Mouse (Mus musculus) ES-E14 (cell line): ENCODE data around the gene Rps27. TPM values are rescaled to one million over a fixed set of nuclear protein-coding genes. Genes with fewer than 3 reads are reported as not detected.

Experiments
- DNase-seq: peaks from one replicate; pipeline ENCODE4 v3.0.0-alpha.2; 2013; ENCODE audit warnings: low read depth, low spot score
- H3K27ac ChIP-seq: 2 replicates; pipeline ENCODE4 v1.5.1; 2012; ENCODE audit warnings: low read depth, mild to moderate bottlenecking, low read length, moderate library complexity, mixed read lengths; ENCODE audit not compliant: poor library complexity, insufficient read depth, severe bottlenecking
- H3K36me3 ChIP-seq: 2 replicates; pipeline ENCODE4 v1.6.1; 2012; ENCODE audit warnings: mild to moderate bottlenecking, low read length, moderate library complexity, mixed read lengths; ENCODE audit not compliant: control insufficient read depth, poor library complexity, insufficient read depth, severe bottlenecking
- H3K4me1 ChIP-seq, 2 experiments: fragments of 150-350 bp in 1 of 2; sonication (generic) in 1 of 2; 2 replicates each; pipeline ENCODE4 v1.6.1; 2012; ENCODE audit warnings: low read length in 2 of 2, mild to moderate bottlenecking in 1 of 2, mixed read lengths in 1 of 2; ENCODE audit not compliant: control insufficient read depth in 2 of 2, insufficient read depth in 2 of 2, poor library complexity in 1 of 2
- H3K4me3 ChIP-seq, 2 experiments: fragments of 150-350 bp in 1 of 2; sonication (generic) in 1 of 2; 2 replicates each; pipeline ENCODE4 v1.5.1; 2012; ENCODE audit warnings: low read length in 2 of 2, low read depth in 1 of 2, mild to moderate bottlenecking in 1 of 2, mixed read lengths in 1 of 2; ENCODE audit not compliant: insufficient read depth in 1 of 2, poor library complexity in 1 of 2, severe bottlenecking in 1 of 2
- H3K9ac ChIP-seq: 2 replicates; pipeline ENCODE4 v1.6.1; 2012; ENCODE audit warnings: low read depth, mild to moderate bottlenecking, low read length, mixed read lengths; ENCODE audit not compliant: poor library complexity, insufficient read depth, severe bottlenecking
- H3K9me3 ChIP-seq: fragments of 150-350 bp; sonication (generic); 2 replicates; pipeline ENCODE4 v1.6.1; 2012; ENCODE audit warnings: low read depth, mild to moderate bottlenecking, low read length; ENCODE audit not compliant: control insufficient read depth, insufficient read depth
- CHD2 ChIP-seq: IDR thresholded peaks from 2 replicates; pipeline ENCODE4 v1.6.1; 2014; ENCODE audit warnings: mild to moderate bottlenecking, low read depth, low read length, inconsistent platforms
- HCFC1 ChIP-seq: IDR thresholded peaks from 2 replicates; pipeline ENCODE4 v1.6.1; 2012; ENCODE audit warnings: low read length, inconsistent platforms, borderline replicate concordance; ENCODE audit not compliant: insufficient read depth
- MAFK ChIP-seq: IDR thresholded peaks from 2 replicates; pipeline ENCODE4 v1.6.1; 2014; ENCODE audit warnings: mild to moderate bottlenecking, low read depth, low read length, inconsistent platforms; ENCODE audit not compliant: insufficient read depth
- ZC3H11A ChIP-seq: IDR thresholded peaks from 2 replicates; pipeline ENCODE4 v1.6.1; 2012; ENCODE audit warnings: low read depth, mild to moderate bottlenecking, inconsistent platforms, low read length, borderline replicate concordance
- ZNF384 ChIP-seq: IDR thresholded peaks from 2 replicates; pipeline ENCODE4 v1.6.1; 2012; ENCODE audit warnings: low read depth, low read length, inconsistent platforms
- in situ Hi-C, 2 experiments: fragments of 600-800 bp; cut with MboI; formaldehyde crosslinking; loops; one replicate each; pipeline ENCODE4 v1.15.1; 2025; ENCODE audit warnings: low sequenced_read_pairs in 2 of 2, inconsistent platforms in 1 of 2; ENCODE audit not compliant: unreplicated experiment in 2 of 2
- total RNA-seq: library from RNA; depleted of rRNA; stranded (reverse); fragments of 300-350 nt; gene quantifications from 2 replicates; pipeline ENCODE4 v1.2.3, GENCODE M21; 2012

Gene Rps27
- total RNA-seq, 1 experiment, result 3,820 TPM

- Histone ChIP-seq H3K27ac (no peak overlapping the region), H3K9ac (peak overlapping the region; percentile 99), H3K4me3 (peak overlapping the region; percentile 88 to 95), H3K9me3 (no peaks in the 10 kb centered on the region), H3K4me1 (peaks cover 0 to 8% of the 10 kb centered on the region in 2 experiments; a peak in 1 of 4 replicates), H3K36me3 (peaks cover 36% of the 10 kb centered on the region)
- in situ Hi-C loops, result no loop called here
- no peak for TF ChIP-seq CHD2
- TF ChIP-seq ZNF384, result no peak
- TF ChIP-seq HCFC1, result no peak
- DNase-seq, result no peak
These were observed 728 bp downstream of the Rps27 start for GRCm38 (mm10) chr3:90212723-90213122.

DNA sequence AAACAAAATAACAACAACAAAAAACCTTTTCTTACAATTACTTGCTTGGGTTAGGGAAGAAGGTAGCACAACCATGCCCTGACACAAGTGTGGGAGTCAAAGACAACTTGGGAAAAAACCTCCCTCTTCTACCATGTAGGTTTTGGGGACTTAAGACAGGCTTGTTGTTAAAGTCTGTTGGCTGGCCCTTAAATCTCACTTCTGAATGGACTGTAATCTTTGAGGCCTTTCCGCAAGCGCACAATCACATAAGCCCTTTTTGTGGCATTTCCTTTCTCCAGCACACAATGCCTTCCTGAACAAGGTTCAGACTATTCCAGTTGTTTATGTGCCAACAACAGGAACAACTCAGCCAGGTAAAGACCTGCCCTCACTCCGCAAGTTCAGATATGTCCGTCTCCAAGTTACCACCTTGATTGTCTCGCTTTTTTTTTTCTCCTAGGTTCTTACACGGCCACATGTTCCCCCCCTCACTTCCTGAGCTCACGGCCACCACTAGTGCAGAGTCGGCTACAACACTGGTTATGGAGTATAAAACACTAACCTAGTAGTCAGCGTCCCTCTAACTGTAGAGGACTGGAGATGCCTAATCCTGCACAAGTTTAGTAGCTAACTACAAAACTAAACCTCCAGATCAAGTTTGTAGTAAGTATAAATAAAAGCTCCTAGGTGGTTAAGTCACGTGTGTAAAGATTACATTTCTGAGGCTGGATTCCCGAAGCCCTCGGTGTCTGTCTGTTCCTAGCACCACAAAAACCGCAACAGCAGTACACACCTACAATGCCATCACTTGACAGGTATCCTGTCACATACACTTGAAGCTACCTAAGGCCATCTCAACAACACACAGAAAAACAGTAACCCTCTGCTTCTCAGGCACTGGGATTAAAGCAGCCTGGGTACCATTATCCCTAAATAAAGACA, 1.7 kb downstream of the Rps27 start:
- H3K36me3 ChIP-seq, result peaks cover 37% of the 10 kb centered on the region
- TF ChIP-seq ZNF384 (no peak), ZC3H11A (no peak), MAFK (no peak), CHD2 (no peak), HCFC1 (no peak; the same call in 1 of the 2 replicates)
- no peak overlapping the region; the same call in 1 of the 2 replicates for H3K27ac ChIP-seq
- H3K4me1 ChIP-seq, result peaks cover 0 to 6% of the 10 kb centered on the region in 2 experiments; a peak in 1 of 4 replicates
- no peaks in the 10 kb centered on the region for H3K9me3 ChIP-seq
- in situ Hi-C loops, result no loop called here
- DNase-seq, result no peak
- peak overlapping the region; percentile 88 to 95 for H3K4me3 ChIP-seq
- H3K9ac ChIP-seq, result peak overlapping the region; percentile 65

DNA sequence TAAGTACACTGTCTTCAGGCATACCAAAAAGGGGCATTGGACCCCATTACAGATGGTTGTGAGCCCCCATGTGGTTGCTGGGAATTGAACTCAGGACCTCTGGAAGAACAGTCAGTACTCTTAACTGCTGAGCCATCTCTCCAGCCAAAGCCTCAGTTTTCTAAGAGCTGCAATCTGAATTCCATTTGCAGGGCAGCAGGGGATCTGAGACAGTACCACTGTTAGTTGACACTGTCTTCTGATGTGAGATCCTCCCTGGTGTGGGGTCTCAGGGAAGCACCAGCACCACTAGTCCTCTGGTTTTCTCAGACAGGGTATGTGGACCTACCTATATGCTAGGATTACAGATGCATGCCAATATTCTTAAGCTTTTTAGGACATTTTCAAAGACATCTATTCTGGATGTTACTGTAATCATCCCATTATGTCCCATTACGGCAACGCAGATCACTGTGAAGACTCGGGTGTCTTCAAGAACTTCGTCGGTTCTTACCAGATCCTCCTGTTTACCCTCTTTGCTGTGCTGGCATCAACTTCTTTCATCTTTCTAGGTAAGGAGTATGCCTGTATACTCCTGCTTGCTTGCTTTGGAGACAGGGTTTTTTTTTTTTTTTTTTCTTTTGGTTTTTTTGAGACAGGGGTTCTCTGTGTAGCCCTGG, 3.4 kb downstream of the Rps27 start:
- in situ Hi-C loops, result no loop called here
- peak overlapping the region in 1 of 2 experiments; percentile 21; a peak in 1 of 4 replicates for H3K4me3 ChIP-seq
- peaks cover 0 to 6% of the 10 kb centered on the region in 2 experiments; a peak in 1 of 4 replicates for H3K4me1 ChIP-seq
- peaks cover 37% of the 10 kb centered on the region for H3K36me3 ChIP-seq
- DNase-seq, result no peak
- H3K9ac ChIP-seq, result peak overlapping the region; percentile 33; the same call in 1 of the 2 replicates
- H3K27ac ChIP-seq, result no peak overlapping the region; the same call in 1 of the 2 replicates
- 0 out of 2 replicates have a peak, but pooled peaks have one; percentile 11 for TF ChIP-seq ZNF384
- TF ChIP-seq CHD2, result no peak
- no peaks in the 10 kb centered on the region for H3K9me3 ChIP-seq

DNA sequence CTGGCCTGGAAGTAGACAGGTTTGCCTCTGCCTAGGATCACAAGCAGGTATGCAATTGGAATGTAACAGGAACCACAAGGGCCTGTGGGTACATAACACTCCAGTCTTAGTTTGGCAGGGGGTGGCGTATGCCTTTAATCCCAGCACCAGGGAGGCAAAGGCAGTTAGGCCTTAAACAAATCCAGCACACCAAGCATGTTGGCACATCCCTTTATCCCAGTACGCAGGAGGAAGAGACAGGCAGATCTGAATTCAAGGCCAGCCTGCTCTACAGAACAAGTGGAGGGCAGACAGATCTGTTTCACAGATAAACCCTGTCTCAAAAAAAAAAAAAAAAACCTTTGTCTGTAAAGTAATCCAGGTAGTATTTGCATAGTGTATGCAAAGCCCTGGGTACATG, 4.8 kb downstream of the Rps27 start:
- Histone ChIP-seq H3K27ac (no peak overlapping the region), H3K9ac (no peak overlapping the region), H3K9me3 (no peaks in the 10 kb centered on the region), H3K36me3 (peaks cover 37% of the 10 kb centered on the region), H3K4me3 (no peak overlapping the region), H3K4me1 (peaks cover 0 to 6% of the 10 kb centered on the region in 2 experiments; a peak in 1 of 4 replicates)
- no peak for DNase-seq
- no peak for TF ChIP-seq ZC3H11A
- TF ChIP-seq CHD2, result no peak
- no peak for TF ChIP-seq MAFK
- TF ChIP-seq ZNF384, result no peak
- TF ChIP-seq HCFC1, result no peak
- in situ Hi-C loops, result no loop called here
